Mouse (Mus musculus) stomach, embryonic 14.5 days (tissue): ENCODE measurements around the gene Smox. TPM values are rescaled to one million over a fixed set of nuclear protein-coding genes. Genes with fewer than 3 reads are reported as not detected.
A peak's percentile ranks its signal among the peaks of the same experiment; 100 is the strongest.

Source experiments
- ATAC-seq: fragments of 200-750 bp; cut with Nextera tagmentation; 2 replicates; pipeline ENCODE4 v1.8.0; 2017; ENCODE audit warnings: low read depth, moderate TSS enrichment; ENCODE audit not compliant: insufficient number of reproducible peaks, insufficient read depth, low FRiP score
- H3K27ac ChIP-seq: fragments of 300-500 bp; sonication (generic); 2 replicates; pipeline ENCODE4 v1.5.1; 2014; ENCODE audit warnings: mild to moderate bottlenecking, low read length, moderate library complexity, mixed read lengths
- H3K27me3 ChIP-seq: fragments of 300-500 bp; sonication (generic); 2 replicates; pipeline ENCODE4 v1.6.1; 2014; ENCODE audit warnings: low read length, control low read depth, mixed read lengths; ENCODE audit not compliant: control insufficient read depth, insufficient read depth
- H3K36me3 ChIP-seq: fragments of 300-500 bp; sonication (generic); 2 replicates; pipeline ENCODE4 v1.6.1; 2014; ENCODE audit warnings: mild to moderate bottlenecking, control low read depth, low read length, moderate library complexity, mixed read lengths; ENCODE audit not compliant: control insufficient read depth, insufficient read depth
- H3K4me1 ChIP-seq: fragments of 300-500 bp; sonication (generic); 2 replicates; pipeline ENCODE4 v1.6.1; 2014; ENCODE audit warnings: low read length, control low read depth, mixed read lengths; ENCODE audit not compliant: control insufficient read depth, insufficient read depth
- H3K4me2 ChIP-seq: fragments of 300-500 bp; sonication (generic); replicated peaks from 2 replicates; pipeline ENCODE4 v1.6.1; 2014; ENCODE audit warnings: low read depth, low read length, control low read depth
- H3K4me3 ChIP-seq: fragments of 300-500 bp; sonication (generic); 2 replicates; pipeline ENCODE4 v1.5.1; 2014; ENCODE audit warnings: low read depth, low read length, control low read depth
- H3K9ac ChIP-seq: fragments of 300-500 bp; sonication (generic); replicated peaks from 2 replicates; pipeline ENCODE4 v1.6.1; 2014; ENCODE audit warnings: low read depth, mild to moderate bottlenecking, control low read depth, low read length, moderate library complexity, mixed read lengths
- H3K9me3 ChIP-seq: fragments of 300-500 bp; sonication (generic); 2 replicates; pipeline ENCODE4 v1.6.1; 2016; ENCODE audit warnings: low read depth, low read length, control low read depth; ENCODE audit not compliant: control insufficient read depth
- WGBS: fragments of 180-500 bp; shearing (Covaris S2); extraction: QIAGEN DNeasy Blood & Tissue Kit; methylation state at CpG from one replicate; pipeline ENCODE4 v1.1.7; 2014; 5-methylcytosine and 5-hydroxymethylcytosine counted together
- polyA plus RNA-seq: library from polyadenylated mRNA; unstranded; fragments of >200 nt; fragmentation: Nextera tagmentation; extraction: Ambion mirVana; gene quantifications from 2 replicates; pipeline ENCODE4 v1.2.1, GENCODE M21; 2014

Gene Smox
- polyA plus RNA-seq, 1 experiment from 2014 or later = 28.5 TPM

DNA sequence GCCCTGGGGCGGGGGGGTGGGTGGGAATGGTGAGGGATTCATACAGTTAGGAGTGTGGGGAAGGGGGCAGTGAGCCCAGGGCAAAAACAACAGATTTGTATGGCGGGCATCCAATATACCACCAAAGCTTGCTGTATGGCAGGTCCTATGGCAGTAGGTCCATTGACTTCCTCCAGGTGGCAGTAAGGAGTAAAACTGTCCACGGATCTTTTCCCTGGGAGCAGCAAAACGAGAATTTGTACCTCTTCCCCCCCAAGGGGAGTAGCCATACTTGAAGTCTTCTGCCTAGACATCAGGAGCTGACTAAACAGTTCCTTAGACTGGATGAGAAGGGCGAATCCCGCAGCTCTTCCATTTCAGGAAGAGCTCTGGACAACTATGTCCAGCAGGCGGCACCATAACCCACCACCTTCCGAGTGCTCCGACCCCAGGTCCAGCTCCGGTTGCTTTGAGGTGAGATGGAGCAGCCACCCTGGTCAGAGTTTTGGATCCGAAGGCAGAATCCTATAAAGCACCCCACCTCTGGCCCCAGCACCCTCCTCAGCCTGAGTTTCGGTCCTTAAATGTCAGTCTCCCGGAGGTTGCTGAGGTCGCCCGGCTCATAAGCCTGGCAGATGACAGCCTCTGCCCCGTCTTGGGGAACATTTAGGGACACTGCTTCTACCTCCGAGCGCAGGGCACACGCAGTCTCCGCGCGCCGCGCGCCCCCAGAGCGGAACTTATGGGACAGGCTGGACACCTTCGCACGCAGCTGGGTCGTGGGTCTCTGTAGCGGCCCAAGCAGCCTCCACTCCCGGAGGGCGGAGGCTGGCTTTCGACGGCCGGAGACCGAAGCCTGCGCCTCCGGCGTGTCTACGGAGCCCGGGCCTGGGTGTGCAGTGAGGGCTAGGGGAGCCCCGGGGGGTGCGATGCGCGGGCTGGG, 54.4 kb downstream of the Smox start:
- Histone ChIP-seq H3K9ac (0 out of 2 replicates have a peak overlapping the region, but pooled peaks have one; percentile 14), H3K4me1 (peaks cover 4% of the 10 kb centered on the region; the same call in 1 of the 2 replicates), H3K27ac (no peak overlapping the region), H3K4me3 (peak overlapping the region; percentile 41), H3K36me3 (no peaks in the 10 kb centered on the region), H3K9me3 (no peaks in the 10 kb centered on the region), H3K27me3 (peaks cover 24% of the 10 kb centered on the region), H3K4me2 (peak overlapping the region; percentile 74)
- 3% methylated on average over 45 of the region's 45 CpGs for WGBS
- ATAC-seq = peak; percentile 50; the same call in 1 of the 2 replicates

DNA sequence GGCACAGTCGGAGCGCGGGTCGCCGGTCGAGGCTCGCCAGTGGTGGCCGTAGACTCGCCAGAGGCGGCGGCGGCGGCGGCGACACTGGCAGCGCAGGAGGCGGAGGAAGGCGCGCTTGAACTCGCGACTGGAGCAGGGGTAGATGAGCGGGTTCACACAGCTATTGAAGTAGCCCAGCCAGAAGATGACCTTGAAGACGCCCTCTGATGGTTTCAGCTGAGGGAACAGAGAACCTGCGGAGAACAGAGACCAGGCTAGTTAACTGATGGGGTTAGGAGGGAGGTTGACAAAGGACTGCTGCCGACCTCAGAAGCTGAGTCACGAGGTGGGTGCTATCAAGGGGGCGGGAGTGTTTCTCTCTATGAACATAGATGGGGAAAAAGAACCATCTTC, 55.0 kb downstream of the Smox start:
- 0 out of 2 replicates have a peak overlapping the region, but pooled peaks have one; percentile 14 for H3K9ac ChIP-seq
- H3K9me3 ChIP-seq = no peaks in the 10 kb centered on the region
- 3% methylated on average over 27 of the region's 27 CpGs for WGBS
- H3K4me1 ChIP-seq = peaks cover 4% of the 10 kb centered on the region; the same call in 1 of the 2 replicates
- ATAC-seq = no peak
- peak overlapping the region; percentile 41 for H3K4me3 ChIP-seq
- H3K27me3 ChIP-seq = peaks cover 24% of the 10 kb centered on the region
- no peak overlapping the region for H3K27ac ChIP-seq
- H3K4me2 ChIP-seq = peak overlapping the region; percentile 74
- H3K36me3 ChIP-seq = no peaks in the 10 kb centered on the region

DNA sequence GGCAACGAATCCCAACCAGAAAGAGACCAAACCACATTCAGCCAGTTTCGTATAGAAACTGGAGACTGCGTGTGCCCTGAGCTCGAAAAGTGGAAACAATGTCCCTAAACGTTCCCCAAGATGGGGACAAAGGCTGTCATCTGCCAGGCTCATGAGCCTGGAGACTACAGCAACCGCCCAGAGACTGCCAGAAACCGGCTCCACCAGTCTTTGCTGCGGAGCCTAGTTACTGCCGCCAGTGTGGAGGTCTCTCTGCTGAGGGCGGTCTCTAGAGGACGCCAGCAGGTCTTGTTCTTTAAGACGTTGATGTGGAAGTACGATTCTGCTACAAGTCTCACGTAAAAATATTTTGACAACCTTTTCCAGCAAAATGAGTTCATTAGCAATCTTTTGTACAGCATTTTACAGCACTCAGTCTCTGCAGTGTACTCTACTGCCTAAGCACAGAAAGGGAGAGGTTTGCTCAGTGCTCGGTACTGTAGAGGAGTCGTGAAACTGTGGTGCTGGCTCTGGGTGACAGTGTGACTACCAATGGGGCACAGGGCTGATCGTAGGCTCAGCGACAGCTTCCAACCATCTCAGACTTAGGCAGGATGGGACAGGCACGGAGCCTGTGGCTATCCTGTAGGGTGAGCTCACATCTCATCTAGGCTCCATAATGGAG, 55.6 kb downstream of the Smox start:
- ATAC-seq = peak; percentile 47; the same call in 1 of the 2 replicates
- no peaks in the 10 kb centered on the region for H3K9me3 ChIP-seq
- H3K9ac ChIP-seq = no peak overlapping the region
- peak overlapping the region; percentile 74 for H3K4me2 ChIP-seq
- H3K4me3 ChIP-seq = peak overlapping the region; percentile 41
- H3K27ac ChIP-seq = no peak overlapping the region
- 13% methylated on average over 19 of the region's 19 CpGs for WGBS
- H3K36me3 ChIP-seq = no peaks in the 10 kb centered on the region
- H3K27me3 ChIP-seq = peaks cover 24% of the 10 kb centered on the region
- peaks cover 4% of the 10 kb centered on the region; the same call in 1 of the 2 replicates for H3K4me1 ChIP-seq

DNA sequence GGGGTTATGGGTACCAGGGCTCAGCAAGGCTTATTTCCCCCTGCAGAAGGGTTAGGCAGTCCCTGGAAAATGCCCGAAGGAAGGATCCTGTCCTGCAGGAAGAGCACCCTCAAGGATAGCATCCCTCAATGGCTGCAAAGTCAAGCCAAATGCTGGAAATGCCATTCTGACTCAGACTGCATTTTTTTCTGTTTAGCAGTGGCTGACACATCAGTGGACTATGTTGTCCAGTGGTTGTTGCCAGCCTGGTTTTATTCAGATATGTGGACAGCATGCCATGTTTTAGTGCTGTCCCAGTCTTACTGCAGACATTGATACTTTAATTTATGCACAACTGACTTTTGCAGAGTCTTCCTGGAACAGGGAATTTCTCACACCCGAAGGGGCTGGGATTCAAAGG, 57.0 kb downstream of the Smox start:
- Histone ChIP-seq H3K4me3 (no peak overlapping the region), H3K9ac (no peak overlapping the region), H3K36me3 (no peaks in the 10 kb centered on the region), H3K27me3 (peaks cover 24% of the 10 kb centered on the region), H3K27ac (no peak overlapping the region), H3K4me1 (peaks cover 4% of the 10 kb centered on the region; the same call in 1 of the 2 replicates), H3K9me3 (no peaks in the 10 kb centered on the region), H3K4me2 (no peak overlapping the region)
- WGBS = 76% methylated on average over 2 of the region's 2 CpGs
- no peak for ATAC-seq

DNA sequence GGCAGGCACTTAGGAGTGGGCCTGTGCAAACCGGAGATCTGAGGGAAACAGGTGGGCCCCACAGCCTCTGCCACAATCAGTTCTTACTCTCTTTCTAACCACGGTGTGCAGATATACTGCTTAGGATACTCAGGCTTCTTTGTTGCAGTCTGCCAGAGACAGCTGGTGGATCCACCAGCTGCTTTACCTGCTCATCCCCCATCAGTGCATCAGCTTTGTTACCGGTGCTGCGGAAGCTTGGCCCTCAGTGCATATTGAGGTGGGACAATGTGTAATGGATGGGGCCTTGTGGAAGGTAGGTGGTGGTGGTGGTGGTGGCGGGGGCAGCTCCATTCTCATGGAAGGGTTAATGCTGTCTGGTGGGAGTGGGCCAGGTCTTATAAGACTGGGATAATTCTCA, 57.8 kb downstream of the Smox start:
- Histone ChIP-seq H3K4me2 (no peak overlapping the region), H3K9me3 (no peaks in the 10 kb centered on the region), H3K9ac (no peak overlapping the region), H3K4me1 (peaks cover 4% of the 10 kb centered on the region; the same call in 1 of the 2 replicates), H3K36me3 (no peaks in the 10 kb centered on the region), H3K27me3 (peaks cover 24% of the 10 kb centered on the region), H3K4me3 (no peak overlapping the region), H3K27ac (no peak overlapping the region)
- 89% methylated on average over 5 of the region's 5 CpGs for WGBS
- no peak for ATAC-seq

DNA sequence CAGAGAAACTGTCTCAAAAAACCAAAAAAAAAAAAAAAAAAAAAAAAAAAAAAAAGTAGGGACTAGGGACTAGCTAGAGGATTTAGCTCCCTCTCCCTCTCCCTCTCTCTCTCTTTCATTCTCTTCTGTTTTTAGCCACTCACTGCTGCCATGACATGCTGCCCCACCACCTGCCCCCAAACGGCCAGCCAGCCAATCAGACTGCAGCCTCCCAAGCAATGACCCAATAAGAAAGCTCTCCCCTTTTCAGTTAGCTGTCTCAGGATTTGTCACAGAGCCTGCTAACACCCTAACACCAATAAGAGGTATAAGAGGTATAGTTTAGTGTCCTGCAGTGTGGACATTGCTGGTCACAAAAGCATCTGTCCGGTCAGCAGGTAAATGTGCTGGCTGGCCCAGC, 59.2 kb downstream of the Smox start:
- no peak overlapping the region for H3K27ac ChIP-seq
- H3K36me3 ChIP-seq = no peaks in the 10 kb centered on the region
- no peak overlapping the region for H3K4me2 ChIP-seq
- H3K27me3 ChIP-seq = peaks cover 24% of the 10 kb centered on the region
- ATAC-seq = no peak
- no peak overlapping the region for H3K9ac ChIP-seq
- H3K4me1 ChIP-seq = peaks cover 4% of the 10 kb centered on the region; the same call in 1 of the 2 replicates
- no peak overlapping the region for H3K4me3 ChIP-seq
- no peaks in the 10 kb centered on the region for H3K9me3 ChIP-seq
- 64% methylated on average over 2 of the region's 2 CpGs for WGBS

DNA sequence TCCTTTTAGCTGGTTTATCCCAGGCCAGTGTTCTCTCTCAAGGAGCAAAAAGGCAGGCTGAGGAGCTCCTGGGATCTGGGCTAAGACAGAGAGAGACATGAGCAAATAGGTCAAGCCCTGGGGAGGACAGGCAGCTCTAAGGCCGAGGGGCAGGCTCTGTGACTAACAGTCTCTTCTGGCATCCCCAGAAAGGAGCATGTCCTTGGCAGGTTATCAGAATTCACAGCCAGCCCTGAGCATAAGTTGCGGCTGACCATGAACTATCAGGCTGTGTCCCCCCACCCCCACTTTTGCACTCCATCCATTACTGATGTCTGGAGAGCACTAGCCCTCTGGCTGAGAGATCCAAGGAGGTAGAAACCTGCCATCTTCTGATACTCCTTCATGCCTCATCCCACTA, 59.6 kb downstream of the Smox start:
- H3K27me3 ChIP-seq = peaks cover 22% of the 10 kb centered on the region

DNA sequence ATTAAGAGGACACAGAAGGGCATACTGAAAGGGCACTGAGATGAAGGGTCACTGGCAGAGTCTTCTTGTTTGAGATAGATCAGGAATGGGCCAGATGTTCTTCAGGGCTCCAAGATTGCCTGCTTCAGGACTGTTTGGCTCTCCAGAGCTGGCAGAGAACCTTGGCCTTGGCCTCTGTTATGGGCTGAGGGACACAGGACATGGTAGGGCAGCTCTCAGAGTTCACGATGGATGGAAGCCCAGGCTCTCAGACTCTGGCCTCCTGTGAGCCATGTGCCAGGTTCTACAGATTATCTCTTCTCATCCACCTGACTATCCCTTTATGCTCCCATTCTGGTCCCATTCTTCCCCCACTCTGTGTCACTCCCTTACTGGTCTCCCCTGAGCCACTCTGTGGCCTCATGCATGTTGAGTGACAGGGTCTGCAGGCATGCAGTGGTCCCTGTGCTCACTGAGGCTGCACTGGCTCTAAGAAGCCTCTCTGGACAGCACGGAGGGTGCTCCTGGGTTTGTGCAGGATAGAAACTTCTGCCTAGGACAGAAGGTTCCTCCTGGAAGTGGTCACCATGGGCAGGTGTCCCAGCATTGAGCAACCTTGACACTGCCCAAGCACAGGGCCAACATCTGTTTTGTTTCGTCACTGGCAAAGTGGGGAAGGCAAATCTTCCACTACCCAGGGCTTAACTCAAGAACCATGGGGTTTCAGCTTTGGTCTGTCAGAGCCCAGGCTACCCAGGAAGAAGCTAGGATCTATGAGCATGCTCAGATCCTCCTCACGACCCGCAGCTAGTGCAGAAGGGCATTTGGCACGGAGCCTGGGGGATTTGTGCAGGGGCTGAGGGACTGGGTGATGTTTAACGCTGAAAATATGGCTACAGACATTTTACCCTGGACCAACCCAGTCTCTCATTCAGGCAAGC, 60.7 kb downstream of the Smox start:
- Histone ChIP-seq H3K4me3 (no peak overlapping the region), H3K9me3 (no peaks in the 10 kb centered on the region), H3K27me3 (peaks cover 15% of the 10 kb centered on the region), H3K36me3 (no peaks in the 10 kb centered on the region), H3K27ac (no peak overlapping the region), H3K4me1 (no peaks in the 10 kb centered on the region), H3K4me2 (no peak overlapping the region), H3K9ac (no peak overlapping the region)
- no peak for ATAC-seq
- WGBS = 58% methylated on average over 7 of the region's 7 CpGs

More for the DNA sequence above, 59.6 kb downstream of the Smox start:
- WGBS = 45% methylated on average over 2 of the region's 2 CpGs
- Histone ChIP-seq H3K4me2 (no peak overlapping the region), H3K27ac (no peak overlapping the region), H3K4me3 (no peak overlapping the region), H3K9ac (no peak overlapping the region), H3K36me3 (no peaks in the 10 kb centered on the region), H3K4me1 (peaks cover 4% of the 10 kb centered on the region; the same call in 1 of the 2 replicates), H3K9me3 (no peaks in the 10 kb centered on the region)
- no peak for ATAC-seq
